ENCODE assay signal across 8 mouse cellular contexts in genomic region chr3:107459196-107459772, GRCm38 (mm10). TPM values are rescaled to one million over a fixed set of nuclear protein-coding genes. Genes with fewer than 3 reads are reported as not detected.
DNase-seq lines count a peak whose midpoint lies in the region; ATAC-seq lines count a peak whose summit lies in the region.

TSS of gene Kcnc4 (minus strand) at chr3:107459552.

- DNase-seq in ovary, postnatal 36 days (ENCODE audit: low spot score), result peak; percentile 23
- no peak for DNase-seq in ovary, postnatal 14 days (ENCODE audit: low spot score)
- peak; percentile 48 to 65 for DNase-seq in cerebellum, adult 18-20 months
- peak; percentile 22 for DNase-seq in induced T-regulatory cell, adult 2 months (ENCODE audit: low read depth)
- DNase-seq in spleen, postnatal 10 days (ENCODE audit: low spot score in 2 of 2), result no peak
- DNase-seq in lung, postnatal 4 days, result no peak

- WGBS in forebrain, embryonic 15.5 days, result under 1% methylated on average over 51 of the region's 68 CpGs
- 2% methylated on average over 68 of the region's 68 CpGs for WGBS in liver, embryonic 16.5 days (ENCODE audit: insufficient replicate concordance)

- H3K4me1 ChIP-seq in forebrain, embryonic 15.5 days, result peaks cover 29% of the 10 kb centered on the region
- no peaks in the 10 kb centered on the region; the same call in 1 of the 2 replicates for H3K4me1 ChIP-seq in liver, embryonic 16.5 days (ENCODE audit: control insufficient read depth, low read depth, low read length)

- no peaks in the 10 kb centered on the region for H3K36me3 ChIP-seq in forebrain, embryonic 15.5 days
- no peaks in the 10 kb centered on the region for H3K36me3 ChIP-seq in liver, embryonic 16.5 days (ENCODE audit: control insufficient read depth, insufficient read depth)

- H3K9ac ChIP-seq in forebrain, embryonic 15.5 days (replicated peaks), result peak within 1 kb of the TSS; percentile 60
- no peak within 1 kb of the TSS for H3K9ac ChIP-seq in liver, embryonic 16.5 days (ENCODE audit: low read depth, low read length)

- peak within 1 kb of the TSS; percentile 61 for H3K4me3 ChIP-seq in forebrain, embryonic 15.5 days
- H3K4me3 ChIP-seq in liver, embryonic 16.5 days (ENCODE audit: low read depth, low read length), result peak within 1 kb of the TSS; percentile 22; the same call in 1 of the 2 replicates

- peak; percentile 52 for ATAC-seq in forebrain, embryonic 15.5 days (replicated peaks)
- no peak for ATAC-seq in liver, embryonic 16.5 days (ENCODE audit: low read depth)

- H3K27ac ChIP-seq in forebrain, embryonic 15.5 days (replicated peaks), result no peak within 1 kb of the TSS
- no peak within 1 kb of the TSS for H3K27ac ChIP-seq in liver, embryonic 16.5 days (ENCODE audit: low read length)

- no peaks in the 10 kb centered on the region for H3K9me3 ChIP-seq in forebrain, embryonic 15.5 days
- H3K9me3 ChIP-seq in liver, embryonic 16.5 days (replicated peaks; ENCODE audit: control insufficient read depth, low read length), result no peaks in the 10 kb centered on the region

- H3K27me3 ChIP-seq in forebrain, embryonic 15.5 days, result peaks cover 76% of the 10 kb centered on the region
- peaks cover 65% of the 10 kb centered on the region for H3K27me3 ChIP-seq in liver, embryonic 16.5 days (ENCODE audit: control insufficient read depth, insufficient read depth, low read depth, low read length)

- peak within 1 kb of the TSS; percentile 99 for H3K4me2 ChIP-seq in forebrain, embryonic 15.5 days (replicated peaks)
- H3K4me2 ChIP-seq in liver, embryonic 16.5 days (ENCODE audit: low read depth, low read length), result peak within 1 kb of the TSS; percentile 15; the same call in 1 of the 2 replicates

RNA-seq across cellular contexts. Expression of gene Kcnc4, which starts in this region (rescaled TPM):
- 1.6 and 1.8 TPM in 2 replicates for polyA plus RNA-seq in forebrain, embryonic 15.5 days (2015; fragmentation: Nextera tagmentation; extraction: Ambion mirVana)
- 0.02 TPM in 1 of 2 replicates, not detected in the other for polyA plus RNA-seq in liver, embryonic 16.5 days (2015; fragmentation: Nextera tagmentation; extraction: Ambion mirVana)

Comparison
In these comparisons a context has a peak if more than half of its experiments do, and no peak if none do; other contexts are left out.
1. DNase-seq: peak in ovary, postnatal 36 days (single experiment), cerebellum, adult 18-20 months (2 of 2) and induced T-regulatory cell, adult 2 months (single experiment); none in ovary, postnatal 14 days (single experiment), spleen, postnatal 10 days (0 of 2) and lung, postnatal 4 days (0 of 2).